Mouse (Mus musculus) CD4-positive, CD25-positive, alpha-beta regulatory T cell, adult 4 months (primary cell): Measurements from ENCODE around the gene 7530416G11Rik. TPM values are rescaled to one million over a fixed set of nuclear protein-coding genes. Genes with fewer than 3 reads are reported as not detected.

Experiments
- ATAC-seq: one replicate; pipeline ENCODE4 v1.8.0; 2017
- polyA plus RNA-seq, 2 experiments: library from polyadenylated mRNA; unstranded; fragments of 100-300 nt; shearing (Covaris generic); gene quantifications; one replicate each; pipeline ENCODE4 v1.2.1; 2017

Gene 7530416G11Rik
- polyA plus RNA-seq, 2 experiments from 2014 or later = not detected

DNA sequence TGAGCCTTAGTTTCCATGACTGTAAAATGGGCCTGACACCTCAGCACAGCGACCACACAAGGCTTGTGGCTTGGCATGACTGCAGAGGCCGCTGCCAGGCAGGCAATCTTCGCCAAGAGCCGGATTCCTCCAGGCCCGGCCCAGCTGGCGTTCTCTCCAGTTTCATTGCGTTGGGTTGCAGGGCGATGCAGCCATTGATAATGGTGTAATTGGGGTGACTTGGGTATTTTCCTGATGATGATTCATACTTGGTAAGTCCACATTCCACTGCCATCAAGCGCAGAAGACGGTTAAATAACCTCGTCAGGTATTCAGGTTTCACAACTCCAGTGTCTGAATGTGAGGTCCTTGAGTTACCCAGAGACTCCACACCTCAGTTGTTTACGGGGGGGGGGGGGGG, 23.7 kb downstream of the 7530416G11Rik start:
- no peak for ATAC-seq

DNA sequence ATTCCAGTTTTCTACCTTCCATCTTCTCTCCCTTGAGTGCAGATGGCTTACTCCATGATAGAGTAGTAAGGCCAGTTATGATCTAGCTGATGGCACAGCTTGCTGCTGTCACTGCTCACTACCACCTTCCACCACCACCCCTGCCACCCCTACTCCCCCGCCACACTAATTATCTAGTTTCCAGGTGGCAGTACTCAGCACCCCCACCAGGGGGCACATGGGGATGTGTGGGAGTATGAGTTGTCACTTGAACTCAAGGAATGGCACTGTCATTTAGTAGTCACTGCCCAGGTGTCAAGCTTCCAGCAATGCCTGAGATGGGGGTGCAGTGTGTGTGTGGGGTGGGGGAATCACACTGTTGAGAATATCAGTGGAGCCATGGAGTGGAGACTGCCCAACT, 25.4 kb downstream of the 7530416G11Rik start:
- ATAC-seq = peak; percentile 45

DNA sequence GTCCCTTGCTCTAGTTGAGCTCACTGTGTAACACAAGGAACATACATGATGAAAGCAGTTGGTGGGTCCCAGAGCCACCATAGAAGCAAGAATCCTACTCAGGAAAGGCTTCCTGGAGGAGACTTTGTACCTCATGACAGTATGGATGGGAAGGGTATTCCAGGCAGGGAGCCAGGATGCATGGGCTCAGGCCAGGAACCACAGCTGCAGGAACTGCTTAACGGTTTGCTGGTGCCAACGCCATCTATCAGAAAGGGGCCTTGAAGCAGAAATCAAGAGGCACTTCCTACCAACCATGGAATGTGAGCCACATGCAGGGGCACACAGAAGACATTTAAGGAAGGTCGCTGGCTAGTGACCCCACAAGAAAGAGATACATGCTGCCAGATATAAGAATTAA, 28.3 kb downstream of the 7530416G11Rik start:
- no peak for ATAC-seq

DNA sequence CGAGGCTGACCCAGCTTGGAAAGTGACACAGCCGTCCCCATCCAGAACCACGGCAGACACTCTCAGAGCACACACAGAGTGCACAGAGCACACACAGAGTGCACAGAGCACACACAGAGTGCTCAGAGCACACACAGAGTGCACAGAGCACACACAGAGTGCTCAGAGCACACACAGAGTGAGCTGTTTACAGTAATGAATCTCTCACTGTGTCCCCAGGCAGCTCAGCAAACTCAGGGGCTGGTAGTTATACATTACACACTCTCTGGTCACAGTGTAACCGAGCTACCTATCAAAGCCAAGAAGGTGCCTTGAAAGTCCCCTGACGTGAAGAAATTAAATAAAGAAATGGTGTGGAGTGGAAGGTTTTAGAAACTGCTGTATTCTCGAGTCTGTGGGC, 33.6 kb downstream of the 7530416G11Rik start:
- ATAC-seq = no peak

DNA sequence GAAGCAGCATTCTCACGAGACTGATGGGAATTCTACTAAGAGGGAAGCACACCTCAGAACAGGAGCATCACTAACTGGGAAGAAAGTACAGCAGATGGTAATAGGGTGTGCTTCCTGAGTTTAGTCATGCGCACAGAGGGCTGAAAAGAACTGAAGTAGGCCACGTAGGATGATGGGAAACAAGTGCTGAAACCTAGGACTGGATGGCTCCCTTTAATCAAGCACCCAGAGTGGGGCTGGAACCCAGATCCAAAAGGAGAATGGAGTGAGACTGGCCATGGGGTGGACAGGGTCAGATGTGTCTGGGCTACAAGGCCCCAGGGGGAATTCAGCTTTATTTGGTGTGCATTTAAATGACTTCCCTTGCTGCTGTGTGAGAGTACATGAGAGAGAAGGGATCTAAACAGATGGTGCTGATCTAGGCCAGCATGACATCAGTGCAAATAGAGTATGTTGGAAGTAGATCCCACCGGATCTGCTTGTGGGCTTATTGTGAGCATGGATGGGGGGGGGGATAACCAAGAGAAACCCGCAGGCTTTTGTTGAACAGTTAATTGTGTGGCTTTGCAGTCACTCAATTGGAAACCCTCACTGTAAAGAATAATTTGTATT, 36.5 kb downstream of the 7530416G11Rik start:
- no peak for ATAC-seq

DNA sequence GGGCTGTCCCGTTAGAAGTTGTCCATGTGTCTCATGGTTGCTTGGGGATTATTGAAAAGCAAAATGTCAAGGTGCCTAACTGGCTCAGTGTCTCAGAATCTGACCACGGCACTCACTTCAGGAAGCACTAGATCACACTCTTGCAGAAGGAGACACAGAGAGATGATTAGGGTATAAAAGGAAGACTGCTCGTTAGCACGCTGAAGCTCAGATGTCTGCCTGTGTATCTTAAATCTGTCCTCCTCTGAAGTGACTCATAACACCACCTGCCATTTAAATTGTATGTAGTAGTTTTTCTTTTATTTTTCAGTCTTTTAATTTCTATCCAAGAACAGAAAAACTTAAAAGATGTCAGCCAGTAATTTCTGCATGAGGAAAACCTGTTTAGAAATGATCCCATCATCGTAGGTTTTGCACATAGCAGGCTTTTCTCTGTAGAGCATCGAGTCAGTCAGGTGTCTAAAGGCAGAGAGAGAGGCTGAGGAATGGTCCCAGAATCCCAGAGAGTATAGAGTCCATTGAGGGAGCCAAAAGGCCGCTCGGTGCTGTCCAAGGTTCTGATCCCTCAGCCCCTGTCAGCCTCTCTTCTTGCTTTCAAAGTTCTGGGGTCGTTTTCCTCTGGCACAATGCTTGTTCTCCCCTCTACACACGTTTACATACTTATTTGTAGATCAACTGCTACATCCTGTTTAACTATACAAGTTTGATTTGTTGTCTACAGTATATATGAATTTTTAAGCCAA, 38.0 kb downstream of the 7530416G11Rik start:
- ATAC-seq = no peak

DNA sequence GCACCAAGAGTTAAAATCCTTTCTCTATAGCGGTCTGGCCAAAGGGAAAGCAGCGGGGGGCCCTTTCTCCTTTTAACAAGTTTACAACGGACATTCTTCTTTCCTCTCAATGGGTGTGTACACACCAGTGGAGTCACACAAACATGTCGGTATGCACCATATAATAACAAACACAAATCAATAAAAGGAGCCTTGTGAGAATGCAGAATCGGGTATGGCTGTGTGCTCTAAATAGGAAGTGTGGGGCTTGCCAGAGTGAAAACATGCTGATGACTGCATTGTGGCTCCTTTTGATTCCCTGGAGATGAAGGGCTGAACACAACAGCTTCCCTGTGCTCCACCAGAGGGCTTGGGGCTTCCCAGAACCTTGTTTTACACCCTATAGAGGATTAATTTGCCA, 38.8 kb downstream of the 7530416G11Rik start:
- no peak for ATAC-seq

DNA sequence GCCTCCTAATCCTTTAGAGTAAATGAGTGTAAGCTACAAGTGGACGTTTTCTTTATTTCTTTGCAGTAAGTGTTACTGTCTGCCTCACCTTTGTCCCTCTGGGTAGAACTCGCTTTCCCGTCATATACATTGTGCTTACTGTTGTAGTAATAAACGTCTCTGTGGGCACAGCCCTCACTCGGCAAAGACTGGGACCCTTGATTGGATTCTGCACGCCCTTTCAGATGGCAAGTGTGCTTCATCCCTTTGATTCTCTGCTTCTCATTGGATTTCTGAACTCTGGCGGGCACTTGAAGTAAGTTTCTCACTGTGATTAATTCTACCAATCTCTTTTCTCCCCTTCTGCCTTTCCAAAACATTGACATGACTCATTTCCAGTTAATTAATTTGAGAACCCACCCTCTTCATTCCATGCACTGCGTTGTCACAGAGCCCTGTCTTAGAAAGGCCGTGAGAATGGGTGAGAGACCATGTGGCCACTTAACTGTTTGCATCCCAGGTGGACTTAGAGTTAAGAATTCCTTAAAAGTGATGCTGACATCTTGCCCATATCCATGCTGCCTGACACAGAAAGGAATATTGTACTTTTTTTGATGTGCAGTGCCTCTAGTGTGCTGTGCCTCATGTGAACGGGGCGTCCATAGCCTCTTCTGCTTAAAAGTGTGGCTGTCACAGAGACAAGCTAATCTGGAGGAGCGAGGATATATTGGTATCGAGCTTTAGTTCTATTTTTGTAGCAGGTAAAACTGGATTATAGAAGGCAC, 39.8 kb downstream of the 7530416G11Rik start:
- ATAC-seq = no peak

DNA sequence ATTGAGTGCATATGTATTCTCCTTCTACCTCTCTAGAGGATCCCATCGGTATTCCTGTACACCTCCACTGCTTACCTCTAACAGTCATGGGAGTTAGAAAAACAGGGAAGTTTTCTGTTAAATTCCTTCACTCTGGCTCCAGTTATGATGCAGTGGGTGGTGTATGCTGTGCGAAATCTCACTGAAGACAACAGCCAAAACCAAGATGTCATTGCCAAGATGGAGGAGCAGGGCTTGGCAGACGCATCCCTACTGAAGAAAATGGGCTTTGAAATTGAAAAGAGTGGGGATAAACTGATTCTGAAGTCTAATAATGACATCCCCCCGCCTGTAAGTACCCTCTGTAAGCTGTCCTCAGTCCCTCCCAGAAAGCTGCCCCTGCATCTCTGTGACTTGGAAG, 40.9 kb downstream of the 7530416G11Rik start:
- ATAC-seq = no peak

DNA sequence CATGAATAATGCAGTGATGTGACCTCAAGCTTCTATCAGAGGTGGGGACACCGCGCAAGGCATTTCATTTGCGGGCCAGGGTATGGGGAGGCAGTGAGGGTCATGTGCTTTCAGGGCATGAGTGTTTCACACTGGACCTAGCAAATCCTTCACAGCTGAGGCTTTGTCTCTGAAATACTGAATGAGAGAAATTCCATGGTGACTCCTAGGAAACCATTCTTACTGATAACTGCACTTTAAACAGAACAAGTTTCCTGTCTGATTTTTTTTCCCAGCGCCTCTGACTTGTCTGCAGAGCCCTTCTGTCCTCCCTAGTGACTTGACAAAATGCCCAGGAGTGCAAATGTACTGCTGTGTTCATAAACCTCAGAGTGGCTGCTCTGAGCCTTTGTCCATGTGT, 41.5 kb downstream of the 7530416G11Rik start:
- ATAC-seq = no peak

DNA sequence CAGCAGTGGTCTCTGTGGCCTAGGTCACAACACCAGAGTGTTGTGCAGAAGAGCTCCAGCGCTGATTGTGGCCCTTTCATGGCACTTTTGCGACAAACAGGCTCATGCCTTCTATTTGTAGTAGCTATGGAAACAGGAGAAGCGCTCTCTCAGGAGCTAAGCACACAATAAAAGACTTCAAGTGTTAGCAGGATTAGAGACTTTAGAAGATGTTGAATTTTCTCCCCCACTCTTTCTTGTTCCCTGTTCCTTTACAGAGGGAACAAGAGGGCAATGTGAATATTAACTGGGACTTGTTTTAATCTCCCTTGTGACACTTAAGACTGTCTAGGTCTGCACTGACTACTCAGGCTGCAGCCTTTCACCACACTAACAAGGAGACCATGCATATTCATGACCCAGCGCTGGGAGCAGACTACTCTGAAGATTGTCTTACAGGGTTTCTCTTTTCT, 44.4 kb downstream of the 7530416G11Rik start:
- no peak for ATAC-seq

DNA sequence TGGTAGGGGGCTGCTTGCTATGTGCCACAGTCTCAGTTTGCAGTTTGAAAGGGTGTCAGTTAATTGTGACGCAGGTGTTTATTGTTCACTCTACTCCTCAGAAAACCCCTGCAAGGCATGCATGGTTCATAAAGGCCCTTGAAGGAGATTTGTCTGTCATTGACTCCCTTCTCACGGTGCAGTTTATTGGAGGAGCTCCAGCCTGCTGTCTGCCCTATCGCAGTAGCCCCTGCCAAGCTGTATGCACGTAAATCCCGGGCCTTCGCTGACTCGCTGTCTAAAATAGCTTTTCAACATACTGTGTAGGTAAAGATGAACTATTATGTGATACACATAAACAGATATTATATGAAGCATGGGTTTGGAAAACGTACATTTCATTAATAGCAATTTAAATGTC, 45.2 kb downstream of the 7530416G11Rik start:
- ATAC-seq = no peak

DNA sequence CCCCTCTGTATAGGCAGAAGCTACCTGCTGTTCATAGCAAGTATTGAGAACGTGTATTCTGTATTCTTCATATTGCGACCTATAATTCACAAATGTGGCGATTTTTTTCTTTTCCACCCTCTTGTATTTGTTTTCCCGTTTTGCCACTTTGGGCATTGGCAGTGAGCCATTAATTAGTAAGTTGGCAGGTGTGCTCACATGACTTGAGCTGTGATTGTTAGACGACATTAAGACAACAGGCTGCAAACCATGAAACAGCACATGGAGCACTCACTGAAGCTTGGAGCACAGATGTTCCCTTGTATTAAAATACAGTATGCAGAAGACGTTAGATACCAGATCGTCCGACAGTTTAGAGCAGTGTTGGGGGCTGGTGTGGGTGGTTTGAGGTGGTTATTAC, 46.1 kb downstream of the 7530416G11Rik start:
- ATAC-seq = no peak

DNA sequence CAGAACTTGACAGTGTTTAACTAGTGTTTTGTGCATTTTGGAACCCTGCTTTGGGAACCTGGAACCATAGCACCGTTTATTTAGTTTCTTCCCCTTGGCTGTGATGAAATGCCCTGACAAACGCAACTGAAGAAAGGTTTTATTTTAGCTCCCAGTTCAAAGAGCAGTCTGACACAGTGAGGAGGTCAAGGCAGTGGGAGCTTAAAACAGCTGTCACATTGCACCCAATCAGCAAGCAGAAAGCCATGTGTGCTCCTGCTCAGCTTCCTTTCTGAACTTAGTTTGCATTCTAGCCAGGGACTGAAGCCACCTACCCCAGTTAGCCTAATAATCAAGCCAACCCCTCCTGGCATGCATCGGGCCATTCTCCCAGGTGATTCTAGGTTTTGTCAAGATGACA, 56.4 kb downstream of the 7530416G11Rik start:
- no peak for ATAC-seq

Other genes starting within 250 kb of the 7530416G11Rik start
- 100 to 1,000 TPM; 105 to 109 TPM for gene Atxn10, start 167.0 kb downstream of the 7530416G11Rik start, polyA plus RNA-seq
- not detected for gene Wnt7b, start 79.2 kb upstream of the 7530416G11Rik start, polyA plus RNA-seq
- gene Ppara, start 231.8 kb upstream of the 7530416G11Rik start, polyA plus RNA-seq = under 1 TPM in 1 of 2 experiments, not detected in 1; 0.20 TPM